Mouse (Mus musculus) ES-Bruce4 (cell line): ENCODE data around the gene Rpl36al. TPM values are rescaled to one million over a fixed set of nuclear protein-coding genes. Genes with fewer than 3 reads are reported as not detected.
"Not testable (repeated sequence)": the region's sequence is repeated elsewhere in the genome, so short reads cannot be mapped to it uniquely, and the experiment has no call there.

Experiments
- H3K27ac ChIP-seq: 2 replicates; pipeline ENCODE4 v1.5.1; 2012; ENCODE audit warnings: low read length, inconsistent platforms; ENCODE audit not compliant: insufficient read depth
- H3K27me3 ChIP-seq: 2 replicates; pipeline ENCODE4 v1.6.1; 2012; ENCODE audit warnings: mild to moderate bottlenecking, low read length, inconsistent platforms; ENCODE audit not compliant: control insufficient read depth, poor library complexity, insufficient read depth, severe bottlenecking
- H3K36me3 ChIP-seq: 2 replicates; pipeline ENCODE4 v1.6.1; 2012; ENCODE audit warnings: inconsistent platforms, mild to moderate bottlenecking, low read length, moderate library complexity; ENCODE audit not compliant: control insufficient read depth, poor library complexity, insufficient read depth, severe bottlenecking
- H3K4me1 ChIP-seq: one replicate; pipeline ENCODE4 v1.8.1; 2011; ENCODE audit warnings: low read length; ENCODE audit not compliant: control insufficient read depth, insufficient read depth
- H3K4me3 ChIP-seq: 2 replicates; pipeline ENCODE4 v1.5.1; 2011; ENCODE audit warnings: low read depth, mild to moderate bottlenecking, low read length
- H3K9ac ChIP-seq: 2 replicates; pipeline ENCODE4 v1.6.1; 2012; ENCODE audit warnings: low read depth, mild to moderate bottlenecking, inconsistent platforms; ENCODE audit not compliant: poor library complexity, severe bottlenecking
- H3K9me3 ChIP-seq: replicated peaks from 2 replicates; pipeline ENCODE4 v1.6.1; 2012; ENCODE audit warnings: mild to moderate bottlenecking, low read length, inconsistent platforms; ENCODE audit not compliant: control insufficient read depth, poor library complexity, insufficient read depth, severe bottlenecking
- CTCF ChIP-seq: IDR thresholded peaks from one replicate; pipeline ENCODE4 v1.8.1; 2011; ENCODE audit warnings: low read depth, low read length
- EP300 ChIP-seq: IDR thresholded peaks from 2 replicates; pipeline ENCODE4 v1.6.1; 2011; ENCODE audit warnings: low read depth, low read length; ENCODE audit not compliant: insufficient read depth
- POLR2A ChIP-seq: IDR thresholded peaks from one replicate; pipeline ENCODE4 v1.8.1; 2011; ENCODE audit warnings: low read length; ENCODE audit not compliant: insufficient read depth
- polyA plus RNA-seq: library from polyadenylated mRNA; stranded (reverse); fragments of >200 nt; gene quantifications from 2 replicates; pipeline ENCODE4 v1.2.4, GENCODE M21; 2011; ENCODE audit warnings: low read depth; ENCODE audit not compliant: missing spikeins, insufficient read depth, insufficient read length

The Rpl36al gene
- polyA plus RNA-seq, 1 experiment = 714 TPM

DNA sequence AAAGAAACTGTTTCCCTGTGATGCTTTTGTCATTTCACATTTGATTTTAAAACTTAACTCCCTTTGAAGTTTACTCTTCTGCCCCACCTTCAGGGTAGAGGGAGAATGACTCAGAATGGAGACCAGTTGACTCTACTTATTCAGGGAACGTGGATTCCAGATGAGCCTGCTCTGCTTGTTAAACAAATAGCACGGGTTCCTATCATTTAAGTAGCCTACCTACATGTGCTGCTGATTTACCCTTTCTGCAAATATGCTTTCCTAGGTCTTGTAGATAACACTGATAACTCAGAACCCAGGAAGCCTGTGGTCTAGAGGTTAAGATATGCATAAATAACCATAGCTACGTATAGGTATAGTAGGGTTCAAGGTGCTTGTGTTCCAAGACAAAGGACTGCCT is 19.0 kb downstream of the Rpl36al start:
- no peak overlapping the region for H3K9ac ChIP-seq
- H3K9me3 ChIP-seq = no peaks in the 10 kb centered on the region
- H3K4me1 ChIP-seq = peaks cover 2% of the 10 kb centered on the region
- no peaks in the 10 kb centered on the region for H3K27me3 ChIP-seq
- no peak overlapping the region for H3K27ac ChIP-seq
- H3K36me3 ChIP-seq = no peaks in the 10 kb centered on the region
- no peak overlapping the region for H3K4me3 ChIP-seq
- no peak for TF ChIP-seq CTCF
- no peak for TF ChIP-seq POLR2A
- TF ChIP-seq EP300 = no peak

DNA sequence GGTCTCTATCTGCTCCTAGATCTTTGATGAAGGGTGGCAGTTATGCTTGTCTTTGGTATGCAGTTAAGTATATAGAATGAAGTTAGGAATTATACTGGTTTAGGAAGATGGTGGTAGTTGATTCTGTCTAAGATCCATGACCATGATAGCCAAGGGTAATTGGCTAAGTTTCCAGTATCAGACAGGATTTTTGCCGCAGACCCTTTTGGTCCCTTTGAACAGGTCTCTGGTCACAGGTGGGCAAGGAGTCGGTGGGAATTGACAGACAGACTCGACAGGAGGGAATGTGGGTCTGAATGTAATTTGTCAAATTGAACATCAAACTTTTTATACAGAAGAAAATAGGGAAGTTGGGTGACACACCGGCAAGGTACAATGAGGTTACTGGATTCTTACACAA is 20.3 kb downstream of the Rpl36al start:
- H3K9ac ChIP-seq, H3K9me3 ChIP-seq, H3K36me3 ChIP-seq, H3K27ac ChIP-seq, H3K4me1 ChIP-seq, H3K4me3 ChIP-seq, H3K27me3 ChIP-seq: not testable (repeated sequence)

DNA sequence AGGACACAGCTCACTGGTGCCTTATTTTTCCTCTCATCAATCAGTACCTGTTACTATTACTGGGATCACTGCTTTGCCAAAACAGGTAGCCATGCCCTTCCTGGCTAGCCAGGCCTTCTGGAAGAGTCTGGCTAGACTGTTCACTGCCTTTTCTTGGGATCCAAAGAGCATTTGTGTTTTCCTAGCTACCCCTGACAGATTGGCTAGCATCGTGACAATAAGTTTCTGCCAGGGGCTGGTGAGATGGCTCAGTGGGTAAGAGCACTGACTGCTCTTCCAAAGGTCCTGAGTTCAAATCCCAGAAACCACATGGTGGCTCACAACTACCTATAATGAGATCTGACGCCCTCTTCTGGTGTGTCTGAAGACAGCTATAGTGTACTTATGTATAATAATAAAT is 23.2 kb downstream of the Rpl36al start:
- H3K27me3 ChIP-seq, H3K27ac ChIP-seq, H3K9me3 ChIP-seq, H3K4me1 ChIP-seq, H3K9ac ChIP-seq, H3K4me3 ChIP-seq: not testable (repeated sequence)
- peaks cover 26% of the 10 kb centered on the region for H3K36me3 ChIP-seq

DNA sequence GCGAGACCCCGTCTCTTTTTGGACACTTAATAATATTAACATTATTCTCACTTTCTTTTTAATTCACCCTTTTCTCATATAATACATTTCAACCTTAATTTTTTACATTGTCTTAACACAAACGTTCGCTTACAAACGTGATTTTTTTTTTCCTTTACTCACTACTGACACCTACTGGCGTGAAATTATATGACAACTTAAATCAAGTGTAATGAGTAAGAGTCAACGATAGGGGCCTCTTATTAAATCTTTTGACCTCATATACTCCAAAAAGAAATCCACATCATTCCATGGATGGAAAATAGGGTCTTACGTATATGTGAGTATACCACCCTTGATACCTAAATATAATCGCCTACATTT is 24.3 kb downstream of the Rpl36al start:
- Histone ChIP-seq H3K9ac (no peak overlapping the region), H3K27me3 (no peaks in the 10 kb centered on the region), H3K4me1 (no peaks in the 10 kb centered on the region), H3K9me3 (no peaks in the 10 kb centered on the region), H3K4me3 (no peak overlapping the region; the same call in 1 of the 2 replicates), H3K36me3 (peaks cover 26% of the 10 kb centered on the region), H3K27ac (no peak overlapping the region; the same call in 1 of the 2 replicates)
- TF ChIP-seq POLR2A = no peak
- no peak for TF ChIP-seq EP300
- no peak for TF ChIP-seq CTCF

DNA sequence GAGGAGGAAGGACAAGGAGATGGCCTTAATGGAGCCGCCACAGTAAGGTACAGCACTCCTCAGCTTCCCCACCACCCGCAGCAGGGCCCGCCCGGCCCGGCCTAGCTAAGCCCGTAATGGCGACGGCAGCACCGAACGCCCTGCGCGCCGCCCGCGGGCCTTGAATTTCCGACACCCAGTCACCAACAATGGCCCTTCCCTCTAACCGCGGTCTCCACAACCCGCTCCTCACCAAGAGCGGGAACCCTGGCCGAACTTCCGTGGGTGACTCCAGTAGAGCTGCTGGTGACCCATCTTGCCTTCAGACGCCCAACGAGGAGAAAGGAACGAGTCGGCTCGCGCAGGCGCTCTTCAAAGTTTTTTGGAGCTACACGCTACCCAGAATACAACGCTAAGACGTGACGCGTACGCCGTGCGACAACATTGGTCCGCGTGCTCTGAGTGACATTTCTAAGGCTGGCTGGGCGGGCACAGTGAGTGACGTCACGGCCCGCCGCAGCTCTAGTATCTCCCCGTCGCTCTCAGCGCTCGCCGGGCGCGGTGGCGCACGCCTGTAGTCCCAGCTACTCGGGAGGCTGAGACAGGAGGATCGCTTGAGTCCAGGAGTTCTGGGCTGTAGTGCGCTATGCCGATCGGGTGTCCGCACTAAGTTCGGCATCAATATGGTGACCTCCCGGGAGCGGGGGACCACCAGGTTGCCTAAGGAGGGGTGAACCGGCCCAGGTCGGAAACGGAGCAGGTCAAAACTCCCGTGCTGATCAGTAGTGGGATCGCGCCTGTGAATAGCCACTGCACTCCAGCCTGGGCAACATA is 24.9 kb downstream of the Rpl36al start, which contains the start of gene Rps29:
Gene Rps29, minus strand, starts transcription at position 422 of the 813 bp plus-strand sequence.
- not testable (repeated sequence) for H3K27me3 ChIP-seq, H3K9me3 ChIP-seq, H3K4me1 ChIP-seq
- Histone ChIP-seq H3K4me3 (peak within 1 kb of the TSS; percentile 99), H3K9ac (peak within 1 kb of the TSS; percentile 97), H3K36me3 (peaks cover 26% of the 10 kb centered on the region), H3K27ac (peak within 1 kb of the TSS; percentile 62)

DNA sequence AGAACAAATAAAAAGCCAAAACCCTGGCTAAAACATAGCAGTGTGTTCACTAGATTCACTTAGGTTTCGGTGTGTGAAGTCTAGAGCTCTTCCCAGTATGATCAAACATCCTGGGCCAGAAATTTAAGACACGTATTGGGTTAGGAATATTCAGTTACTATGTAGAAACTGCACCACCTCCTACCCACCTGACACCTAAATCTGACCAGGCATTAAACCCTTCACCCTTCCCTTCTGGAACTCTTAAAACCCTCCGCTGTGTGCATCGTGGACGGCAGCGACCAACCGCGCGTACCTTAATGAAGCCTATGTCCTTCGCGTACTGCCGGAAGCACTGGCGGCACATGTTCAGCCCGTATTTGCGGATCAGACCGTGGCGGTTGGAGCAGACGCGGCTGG is 25.5 kb downstream of the Rpl36al start:
- peak overlapping the region; percentile 99 for H3K4me3 ChIP-seq
- TF ChIP-seq POLR2A (no peak), EP300 (no peak), CTCF (no peak)
- H3K9ac ChIP-seq = peak overlapping the region; percentile 97
- H3K27ac ChIP-seq = peak overlapping the region; percentile 62
- H3K4me1 ChIP-seq = no peaks in the 10 kb centered on the region
- peaks cover 26% of the 10 kb centered on the region for H3K36me3 ChIP-seq
- H3K27me3 ChIP-seq = no peaks in the 10 kb centered on the region
- no peaks in the 10 kb centered on the region for H3K9me3 ChIP-seq
